Mouse (Mus musculus) lung, embryonic 14.5 days (tissue): Measurements from ENCODE around the gene Gm28053. TPM values are rescaled to one million over a fixed set of nuclear protein-coding genes. Genes with fewer than 3 reads are reported as not detected.
"Not testable (repeated sequence)": the region's sequence is repeated elsewhere in the genome, so short reads cannot be mapped to it uniquely, and the experiment has no call there.

ENCODE experiments used
- ATAC-seq: fragments of 200-750 bp; cut with Nextera tagmentation; 2 replicates; pipeline ENCODE4 v1.8.0; 2017; ENCODE audit warnings: mild to moderate bottlenecking, moderate TSS enrichment, moderate library complexity; ENCODE audit not compliant: insufficient read depth
- DNase-seq: peaks from one replicate; pipeline ENCODE4 v3.0.0-alpha.2; 2015
- H3K27ac ChIP-seq: fragments of 300-500 bp; sonication (generic); 2 replicates; pipeline ENCODE4 v1.5.1; 2014; ENCODE audit warnings: low read depth, mild to moderate bottlenecking, moderate library complexity
- H3K27me3 ChIP-seq: fragments of 300-500 bp; sonication (generic); 2 replicates; pipeline ENCODE4 v1.6.1; 2014; ENCODE audit warnings: low read length, control low read depth; ENCODE audit not compliant: insufficient read depth
- H3K36me3 ChIP-seq: fragments of 300-500 bp; sonication (generic); 2 replicates; pipeline ENCODE4 v1.6.1; 2014; ENCODE audit warnings: control low read depth; ENCODE audit not compliant: insufficient read depth
- H3K4me1 ChIP-seq: fragments of 300-500 bp; sonication (generic); 2 replicates; pipeline ENCODE4 v1.6.1; 2014; ENCODE audit warnings: antibody characterized with exemption, control low read depth; ENCODE audit not compliant: insufficient read depth
- H3K4me2 ChIP-seq: fragments of 300-500 bp; sonication (generic); 2 replicates; pipeline ENCODE4 v1.6.1; 2014; ENCODE audit warnings: mild to moderate bottlenecking
- H3K4me3 ChIP-seq: fragments of 300-500 bp; sonication (generic); 2 replicates; pipeline ENCODE4 v1.5.1; 2014; ENCODE audit warnings: low read depth, low read length
- H3K9ac ChIP-seq: fragments of 300-500 bp; sonication (generic); 2 replicates; pipeline ENCODE4 v1.6.1; 2014
- H3K9me3 ChIP-seq: fragments of 300-500 bp; sonication (generic); 2 replicates; pipeline ENCODE4 v1.6.1; 2016; ENCODE audit warnings: low read depth, low read length, control low read depth
- CTCF ChIP-seq: IDR thresholded peaks from 2 replicates; pipeline ENCODE4 v1.5.1; 2016; ENCODE audit warnings: antibody characterized with exemption, low read depth
- WGBS: fragments of 180-500 bp; shearing (Covaris S2); extraction: QIAGEN DNeasy Blood & Tissue Kit; methylation state at CpG from one replicate; pipeline ENCODE4 v1.1.7; 2014; 5-methylcytosine and 5-hydroxymethylcytosine counted together
- polyA plus RNA-seq: library from polyadenylated mRNA; unstranded; fragments of >200 nt; fragmentation: Nextera tagmentation; extraction: Ambion mirVana; gene quantifications from 2 replicates; pipeline ENCODE4 v1.2.1, GENCODE M21; 2014

Gm28053 gene
- polyA plus RNA-seq, 1 experiment from 2014 or later, result 3.8 TPM

- Histone ChIP-seq H3K4me1 (no peaks in the 10 kb centered on the region), H3K9ac (no peak overlapping the region), H3K27me3 (no peaks in the 10 kb centered on the region), H3K36me3 (no peaks in the 10 kb centered on the region), H3K4me3 (no peak overlapping the region), H3K27ac (no peak overlapping the region), H3K9me3 (no peaks in the 10 kb centered on the region), H3K4me2 (no peak overlapping the region; the same call in 1 of the 2 replicates)
- ATAC-seq, result no peak
- TF ChIP-seq CTCF, result no peak
- WGBS, result 90% methylated on average over 17 of the region's 17 CpGs
- DNase-seq, result no peak
Measured at GRCm38 (mm10) chr6:48677492-48678345, 40.7 kb upstream of the Gm28053 start.

DNA sequence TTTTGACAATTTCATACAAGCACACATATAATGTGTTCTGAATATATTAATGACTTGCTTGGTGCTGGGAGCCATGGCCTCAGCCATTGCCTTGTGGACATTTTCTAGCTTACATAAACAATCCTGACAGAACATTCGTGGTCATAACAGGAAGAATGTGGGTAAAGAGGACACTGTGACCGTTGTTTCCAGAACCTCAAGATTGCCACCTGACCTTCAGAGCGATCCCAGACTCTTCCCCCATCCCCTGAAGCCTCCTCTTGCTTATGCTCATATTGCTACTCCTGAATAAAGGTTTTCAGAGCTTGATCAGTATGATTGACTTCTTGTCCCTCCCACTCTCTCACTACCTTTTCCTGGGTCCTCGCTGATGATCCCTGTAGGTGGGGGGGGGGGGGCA is 40.0 kb upstream of the Gm28053 start:
- Histone ChIP-seq H3K27me3 (no peaks in the 10 kb centered on the region), H3K9me3 (no peaks in the 10 kb centered on the region), H3K4me2 (no peak overlapping the region), H3K4me1 (no peaks in the 10 kb centered on the region), H3K9ac (no peak overlapping the region), H3K27ac (no peak overlapping the region), H3K36me3 (no peaks in the 10 kb centered on the region), H3K4me3 (no peak overlapping the region)
- TF ChIP-seq CTCF, result no peak
- DNase-seq, result no peak
- no peak for ATAC-seq
- WGBS, result 50% methylated on average over 4 of the region's 4 CpGs

- Histone ChIP-seq H3K27me3 (no peaks in the 10 kb centered on the region), H3K4me3 (no peak overlapping the region), H3K4me1 (no peaks in the 10 kb centered on the region), H3K27ac (no peak overlapping the region), H3K4me2 (no peak overlapping the region), H3K36me3 (no peaks in the 10 kb centered on the region), H3K9ac (no peak overlapping the region), H3K9me3 (no peaks in the 10 kb centered on the region)
- WGBS, result 64% methylated on average over 6 of the region's 6 CpGs
- no peak for ATAC-seq
- TF ChIP-seq CTCF, result no peak
- DNase-seq, result no peak
Measured at GRCm38 (mm10) chr6:48679701-48680100, 38.7 kb upstream of the Gm28053 start.

GRCm38 (mm10) chr6:48680421-48680820 is 38.0 kb upstream of the Gm28053 start:
- Histone ChIP-seq H3K4me3 (no peak overlapping the region), H3K36me3 (no peaks in the 10 kb centered on the region), H3K4me2 (no peak overlapping the region), H3K27ac (no peak overlapping the region), H3K9ac (no peak overlapping the region), H3K9me3 (no peaks in the 10 kb centered on the region), H3K27me3 (no peaks in the 10 kb centered on the region), H3K4me1 (no peaks in the 10 kb centered on the region)
- DNase-seq, result no peak
- WGBS, result 74% methylated on average over 5 of the region's 5 CpGs
- ATAC-seq, result no peak
- no peak for TF ChIP-seq CTCF

DNA sequence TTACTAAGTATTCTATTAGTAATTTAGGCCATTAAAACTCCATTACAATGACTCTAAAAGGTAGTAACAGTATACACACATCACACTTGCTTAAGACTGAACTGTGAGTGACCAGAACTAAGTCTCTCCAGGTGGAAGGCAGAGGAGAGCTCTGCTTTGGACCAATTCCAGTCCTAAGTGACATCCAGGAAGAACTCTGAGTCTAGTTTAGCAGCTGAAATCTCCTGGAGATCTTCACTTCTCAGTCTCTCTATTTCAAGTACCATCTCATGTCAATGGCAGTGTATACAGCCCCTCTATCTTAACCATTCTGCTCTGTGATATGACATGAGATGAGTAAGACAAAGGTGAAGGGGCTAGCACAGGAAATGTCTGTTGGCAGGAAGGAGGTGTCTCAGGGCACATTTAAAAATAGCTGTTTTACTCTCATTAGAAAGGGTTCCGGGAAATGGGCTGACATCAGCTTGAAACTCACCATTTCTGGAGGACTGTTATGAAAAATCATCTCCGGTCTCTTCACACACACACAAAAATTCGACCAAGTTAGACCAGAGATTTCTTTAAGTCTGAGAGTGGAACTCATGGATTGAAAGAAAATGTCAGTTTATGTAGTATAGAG is 36.8 kb upstream of the Gm28053 start:
- H3K27ac ChIP-seq, result no peak overlapping the region
- H3K27me3 ChIP-seq, result no peaks in the 10 kb centered on the region
- no peaks in the 10 kb centered on the region for H3K4me1 ChIP-seq
- DNase-seq (peak; percentile 26), ATAC-seq (no peak)
- no peak overlapping the region for H3K4me2 ChIP-seq
- no peak overlapping the region for H3K9ac ChIP-seq
- no peak for TF ChIP-seq CTCF
- H3K4me3 ChIP-seq, result no peak overlapping the region
- no peaks in the 10 kb centered on the region for H3K36me3 ChIP-seq
- WGBS, result 59% methylated on average over 3 of the region's 3 CpGs
- H3K9me3 ChIP-seq, result no peaks in the 10 kb centered on the region

GRCm38 (mm10) chr6:48682271-48682670 is 36.1 kb upstream of the Gm28053 start:
- Histone ChIP-seq H3K36me3 (no peaks in the 10 kb centered on the region), H3K9ac (no peak overlapping the region), H3K4me2 (no peak overlapping the region), H3K27ac (no peak overlapping the region), H3K9me3 (no peaks in the 10 kb centered on the region), H3K27me3 (no peaks in the 10 kb centered on the region), H3K4me3 (no peak overlapping the region), H3K4me1 (no peaks in the 10 kb centered on the region)
- ATAC-seq (no peak), DNase-seq (no peak)
- WGBS, result 71% methylated on average over 4 of the region's 4 CpGs
- TF ChIP-seq CTCF, result no peak

DNA sequence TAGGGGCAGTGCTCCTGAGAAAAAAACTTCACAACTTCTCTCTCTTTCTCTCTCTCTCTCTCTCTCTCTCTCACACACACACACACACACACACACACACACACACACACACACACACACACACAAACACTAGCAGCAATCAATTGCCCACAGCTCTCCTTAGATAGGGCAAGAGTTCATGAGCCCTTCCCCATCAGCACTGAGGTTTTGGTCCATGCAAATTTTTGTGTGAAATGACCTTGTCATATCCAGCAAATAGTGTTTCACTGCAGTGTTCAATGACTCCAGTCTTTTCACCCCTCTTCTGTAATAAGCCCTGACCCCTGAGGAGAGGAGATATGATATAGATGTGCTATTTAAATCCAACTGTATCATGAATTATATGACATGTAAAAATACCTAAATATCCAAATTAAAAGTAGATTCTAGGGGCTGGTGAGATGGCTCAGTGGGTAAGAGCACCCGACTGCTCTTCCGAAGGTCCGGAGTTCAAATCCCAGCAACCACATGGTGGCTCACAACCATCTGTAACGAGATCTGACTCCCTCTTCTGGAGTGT is 35.1 kb upstream of the Gm28053 start:
- 97% methylated on average over 3 of the region's 4 CpGs for WGBS
- DNase-seq, result not testable (repeated sequence)

More for the DNA sequence above, 35.1 kb upstream of the Gm28053 start:
- not testable (repeated sequence) for H3K27me3 ChIP-seq, ATAC-seq, H3K27ac ChIP-seq, H3K4me1 ChIP-seq, H3K9me3 ChIP-seq, H3K36me3 ChIP-seq, H3K4me3 ChIP-seq, H3K4me2 ChIP-seq, H3K9ac ChIP-seq
